Mouse (Mus musculus) right cerebral cortex, adult 18-20 months (tissue): ENCODE measurements around the gene Tbc1d2.
A peak's percentile ranks its signal among the peaks of the same experiment; 100 is the strongest.

Experiments
- DNase-seq: peaks from one replicate; pipeline ENCODE4 v3.0.0; 2022; ENCODE audit warnings: mixed read lengths

Tbc1d2 gene

GRCm38 (mm10) chr4:46650086-46650753, at the start of gene Tbc1d2:
Gene Tbc1d2 (minus strand): TSS chr4:46650209.
- peak; percentile 95 for DNase-seq

- no peak for DNase-seq
These were observed 46.5 kb upstream of the Tbc1d2 start for GRCm38 (mm10) chr4:46696467-46696866.

DNA sequence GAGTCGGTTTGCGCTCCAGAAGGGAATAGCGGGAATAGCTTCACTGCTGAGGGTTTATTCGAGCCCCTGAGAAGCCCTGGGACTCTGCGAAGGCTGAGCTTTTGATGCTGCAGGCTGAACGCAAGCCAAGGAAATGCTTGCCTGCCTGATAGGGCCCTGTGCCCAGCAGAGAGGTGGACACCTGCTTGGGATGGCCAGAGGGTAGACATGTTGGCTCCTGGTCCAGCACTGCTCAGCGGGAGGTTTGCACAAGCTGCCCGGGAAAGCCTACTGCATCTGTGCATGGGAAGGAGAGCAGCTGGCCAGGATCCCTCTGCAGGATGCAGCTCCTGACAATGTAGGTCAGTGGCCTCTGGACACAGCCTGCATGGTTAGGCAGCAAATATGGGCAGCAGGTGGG, 40.6 kb upstream of the Tbc1d2 start:
- no peak for DNase-seq

DNA sequence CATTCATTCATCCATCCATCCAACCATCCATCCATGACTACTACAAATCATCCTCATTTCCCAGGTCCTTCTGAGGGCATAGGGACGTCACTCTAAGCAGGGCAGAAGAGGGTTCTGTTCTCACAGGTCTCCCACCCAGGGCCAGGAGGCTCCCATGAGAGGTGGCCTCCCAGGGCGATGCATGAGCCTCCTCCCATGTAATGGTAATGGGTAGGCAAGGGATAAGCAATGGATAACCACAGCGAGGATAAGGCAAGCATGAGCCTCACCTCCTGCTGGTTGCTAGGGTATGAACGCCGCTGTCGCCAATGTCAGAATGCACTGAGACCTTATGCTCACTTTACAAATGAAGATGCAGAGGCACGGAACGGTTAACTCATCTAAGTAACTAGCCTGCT, 40.0 kb upstream of the Tbc1d2 start:
- DNase-seq = no peak

DNA sequence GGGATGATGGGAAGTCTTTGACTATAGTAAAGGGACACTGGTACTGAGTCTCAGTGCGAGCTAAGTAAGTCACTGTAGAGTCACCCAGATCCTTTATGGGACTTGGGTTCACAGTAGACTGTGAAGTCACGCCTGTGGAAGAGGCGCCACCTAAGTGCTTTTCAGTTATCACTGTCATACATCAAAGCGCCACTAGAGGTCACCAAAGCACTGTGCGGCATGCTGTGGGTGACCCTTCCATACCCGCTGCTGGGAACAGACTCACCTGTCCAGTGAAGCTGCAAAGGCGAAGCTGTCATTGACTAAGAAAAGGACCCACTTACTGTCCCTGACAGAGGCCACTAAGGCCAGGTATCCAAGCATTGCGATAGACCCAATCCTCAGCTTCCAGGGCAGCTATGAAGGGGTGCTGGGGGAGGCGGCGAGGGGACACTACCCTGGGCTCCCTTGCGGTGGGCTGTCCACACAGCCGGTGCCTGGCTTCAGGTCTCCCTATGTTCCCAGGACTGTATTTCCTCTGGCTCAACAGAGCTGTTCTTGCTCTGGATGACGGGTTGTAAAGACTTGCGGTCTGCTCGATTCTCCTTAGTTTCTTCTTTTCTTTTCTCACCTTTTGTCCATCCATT, 39.5 kb upstream of the Tbc1d2 start:
- DNase-seq = peak; percentile 79

- DNase-seq = no peak
These were observed 38.3 kb upstream of the Tbc1d2 start for GRCm38 (mm10) chr4:46688213-46688832.

- peak; percentile 91 for DNase-seq
These were observed 34.2 kb upstream of the Tbc1d2 start for GRCm38 (mm10) chr4:46684160-46684559.

- no peak for DNase-seq
These were observed 26.6 kb upstream of the Tbc1d2 start for GRCm38 (mm10) chr4:46676646-46677045.

- no peak for DNase-seq
These were observed 26.0 kb upstream of the Tbc1d2 start for GRCm38 (mm10) chr4:46675992-46676391.

- no peak for DNase-seq
These were observed 25.3 kb upstream of the Tbc1d2 start for GRCm38 (mm10) chr4:46675272-46675785.

DNA sequence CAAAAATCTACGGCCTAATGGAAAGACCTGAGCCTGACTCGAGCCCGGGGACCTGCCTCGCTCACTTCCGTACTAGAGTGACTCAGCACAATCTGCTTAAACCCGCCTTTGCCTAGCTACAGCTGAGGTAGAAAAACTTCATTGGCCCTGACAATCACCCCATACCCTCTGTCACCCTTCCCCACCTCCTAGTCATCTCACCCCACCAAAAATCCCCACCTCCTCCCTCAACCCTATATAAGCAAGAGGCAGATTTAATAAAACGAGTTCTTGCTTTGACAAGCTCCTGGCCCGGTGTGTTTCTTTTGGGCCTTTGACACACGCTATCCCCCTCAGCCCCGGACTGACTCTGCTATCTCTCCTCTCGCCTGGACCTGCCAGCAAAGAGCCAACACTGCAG, 18.6 kb upstream of the Tbc1d2 start:
- no peak for DNase-seq

DNA sequence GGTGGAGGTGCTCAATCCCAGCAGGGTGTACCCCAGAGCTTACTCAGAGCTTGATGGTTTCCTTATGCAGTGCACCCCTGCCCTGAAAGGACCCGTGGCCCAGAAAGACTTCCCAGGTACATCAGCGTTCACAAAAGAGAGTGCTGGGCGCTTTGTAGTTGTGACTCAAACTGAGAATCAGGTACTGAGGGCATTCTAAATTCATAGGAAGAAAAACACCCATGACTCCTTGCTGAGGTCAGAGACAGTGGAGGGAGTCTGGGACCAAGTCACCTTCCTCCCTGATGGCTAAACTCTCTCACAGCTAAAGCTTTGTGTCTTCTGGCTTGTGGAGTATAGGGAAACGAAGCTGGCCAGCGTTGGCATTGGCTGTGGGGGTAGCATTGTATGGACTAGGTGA, 16.4 kb upstream of the Tbc1d2 start:
- DNase-seq = no peak

DNA sequence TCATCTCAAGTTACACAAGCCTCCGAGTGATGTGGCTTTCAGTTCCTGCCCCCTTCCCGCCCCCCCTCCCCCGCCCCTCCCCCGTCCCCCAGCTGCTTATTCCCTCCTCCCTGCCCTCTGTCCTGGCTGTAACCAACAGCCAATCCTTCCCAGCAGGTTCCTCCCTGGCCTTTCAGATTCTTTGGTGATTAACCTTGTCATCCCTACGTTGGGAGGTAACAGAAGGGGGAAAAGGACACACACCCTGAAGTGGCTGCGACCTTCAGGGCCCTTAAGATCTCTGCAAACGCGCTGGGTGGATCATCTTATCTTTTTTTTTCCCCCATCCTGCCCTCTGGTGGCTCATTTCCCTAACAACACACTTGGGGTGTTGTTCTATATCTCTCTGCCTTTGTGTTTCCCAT, 15.4 kb upstream of the Tbc1d2 start:
- DNase-seq = no peak

- peak; percentile 55 for DNase-seq
These were observed 14.4 kb upstream of the Tbc1d2 start for GRCm38 (mm10) chr4:46664123-46665009.

GRCm38 (mm10) chr4:46661433-46661832, 11.4 kb upstream of the Tbc1d2 start:
- DNase-seq = no peak

- no peak for DNase-seq
These were observed 8.9 kb upstream of the Tbc1d2 start for GRCm38 (mm10) chr4:46658946-46659345.

- peak; percentile 73 for DNase-seq
These were observed 7.1 kb upstream of the Tbc1d2 start for GRCm38 (mm10) chr4:46657116-46657515.

GRCm38 (mm10) chr4:46655956-46656355, 5.9 kb upstream of the Tbc1d2 start:
- no peak for DNase-seq

- no peak for DNase-seq
These were observed 5.3 kb upstream of the Tbc1d2 start for GRCm38 (mm10) chr4:46655298-46655697.

- no peak for DNase-seq
These were observed 848 bp downstream of the Tbc1d2 start for GRCm38 (mm10) chr4:46649161-46649560.

DNA sequence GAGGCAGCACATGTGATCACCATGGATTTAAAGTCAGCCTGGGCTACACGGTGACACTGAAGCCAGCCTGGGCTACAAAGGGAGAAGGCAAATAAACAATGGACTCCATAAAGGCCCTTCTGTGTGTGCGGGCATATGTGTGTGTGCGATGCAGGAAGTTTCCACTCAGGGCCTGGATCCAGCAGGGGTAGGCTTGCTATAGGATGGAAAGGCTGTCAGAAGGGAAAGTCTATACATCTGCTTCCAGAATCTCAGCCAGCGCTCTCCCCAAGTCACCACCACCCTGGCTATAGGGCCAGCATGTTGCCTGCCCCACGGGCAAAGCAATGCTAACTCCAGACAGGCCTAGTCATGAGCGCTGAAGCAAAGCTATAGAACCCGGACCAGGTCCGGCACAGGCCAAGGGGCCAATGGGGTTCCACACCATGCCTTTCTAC, 6.3 kb downstream of the Tbc1d2 start:
- no peak for DNase-seq

- DNase-seq = no peak
These were observed 6.9 kb downstream of the Tbc1d2 start for GRCm38 (mm10) chr4:46642924-46643675.
